Mouse (Mus musculus) intestine, embryonic 15.5 days (tissue): Measurements from ENCODE around the gene Zkscan5. TPM values are rescaled to one million over a fixed set of nuclear protein-coding genes. Genes with fewer than 3 reads are reported as not detected.
A peak's percentile ranks its signal among the peaks of the same experiment; 100 is the strongest.
"Not testable (repeated sequence)": the region's sequence is repeated elsewhere in the genome, so short reads cannot be mapped to it uniquely, and the experiment has no call there.

ENCODE experiments used
- ATAC-seq: fragments of 200-750 bp; cut with Nextera tagmentation; 2 replicates; pipeline ENCODE4 v1.8.0; 2017; ENCODE audit warnings: moderate TSS enrichment, moderate library complexity
- H3K27ac ChIP-seq: fragments of 300-500 bp; sonication (generic); 2 replicates; pipeline ENCODE4 v1.5.1; 2015; ENCODE audit warnings: mild to moderate bottlenecking, inconsistent platforms
- H3K27me3 ChIP-seq: fragments of 300-500 bp; sonication (generic); replicated peaks from 2 replicates; pipeline ENCODE4 v1.6.1; 2015; ENCODE audit warnings: inconsistent platforms
- H3K36me3 ChIP-seq: fragments of 300-500 bp; sonication (generic); 2 replicates; pipeline ENCODE4 v1.6.1; 2015; ENCODE audit warnings: inconsistent platforms
- H3K4me1 ChIP-seq: fragments of 300-500 bp; sonication (generic); replicated peaks from 2 replicates; pipeline ENCODE4 v1.6.1; 2015; ENCODE audit warnings: inconsistent platforms
- H3K4me2 ChIP-seq: fragments of 300-500 bp; sonication (generic); replicated peaks from 2 replicates; pipeline ENCODE4 v1.6.1; 2015; ENCODE audit warnings: mild to moderate bottlenecking, inconsistent platforms
- H3K4me3 ChIP-seq: fragments of 300-500 bp; sonication (generic); replicated peaks from 2 replicates; pipeline ENCODE4 v1.5.1; 2015; ENCODE audit warnings: inconsistent platforms
- H3K9ac ChIP-seq: fragments of 300-500 bp; sonication (generic); 2 replicates; pipeline ENCODE4 v1.6.1; 2015; ENCODE audit warnings: inconsistent platforms
- H3K9me3 ChIP-seq: fragments of 300-500 bp; sonication (generic); 2 replicates; pipeline ENCODE4 v1.6.1; 2016; ENCODE audit warnings: inconsistent platforms
- WGBS: fragments of 180-500 bp; shearing (Covaris S2); methylation state at CpG from one replicate; pipeline ENCODE4 v1.1.7; 2015; 5-methylcytosine and 5-hydroxymethylcytosine counted together
- polyA plus RNA-seq: library from polyadenylated mRNA; unstranded; fragments of >200 nt; fragmentation: Nextera tagmentation; extraction: Ambion mirVana; gene quantifications from 2 replicates; pipeline ENCODE4 v1.2.1, GENCODE M21; 2015

Zkscan5 gene
- polyA plus RNA-seq, 1 experiment from 2014 or later: 10.3 TPM

DNA sequence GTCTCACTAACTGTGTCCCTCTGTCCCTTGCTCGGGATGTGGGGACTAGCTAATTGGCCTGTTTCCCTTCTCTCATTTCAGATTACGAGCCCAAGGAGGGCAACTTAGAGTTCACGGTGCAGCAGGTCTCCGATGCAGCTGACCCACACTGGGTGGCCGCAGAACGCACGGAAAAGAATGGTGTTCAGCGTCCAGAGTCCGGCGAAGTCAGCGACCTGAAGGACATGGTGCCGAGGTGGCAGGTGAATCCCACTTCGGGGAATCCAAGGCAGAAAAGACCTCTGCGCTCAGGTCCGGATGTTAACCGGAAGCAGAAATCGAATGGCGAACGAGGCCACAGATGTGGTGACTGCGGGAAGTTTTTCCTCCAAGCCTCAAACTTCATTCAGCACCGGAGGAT, 13.8 kb downstream of the Zkscan5 start:
- Histone ChIP-seq H3K4me1 (no peaks in the 10 kb centered on the region), H3K4me2 (no peak overlapping the region), H3K9me3 (no peaks in the 10 kb centered on the region), H3K27ac (no peak overlapping the region), H3K27me3 (no peaks in the 10 kb centered on the region), H3K4me3 (no peak overlapping the region), H3K36me3 (peaks cover 20% of the 10 kb centered on the region), H3K9ac (no peak overlapping the region)
- no peak for ATAC-seq
- WGBS: 96% methylated on average over 21 of the region's 21 CpGs

DNA sequence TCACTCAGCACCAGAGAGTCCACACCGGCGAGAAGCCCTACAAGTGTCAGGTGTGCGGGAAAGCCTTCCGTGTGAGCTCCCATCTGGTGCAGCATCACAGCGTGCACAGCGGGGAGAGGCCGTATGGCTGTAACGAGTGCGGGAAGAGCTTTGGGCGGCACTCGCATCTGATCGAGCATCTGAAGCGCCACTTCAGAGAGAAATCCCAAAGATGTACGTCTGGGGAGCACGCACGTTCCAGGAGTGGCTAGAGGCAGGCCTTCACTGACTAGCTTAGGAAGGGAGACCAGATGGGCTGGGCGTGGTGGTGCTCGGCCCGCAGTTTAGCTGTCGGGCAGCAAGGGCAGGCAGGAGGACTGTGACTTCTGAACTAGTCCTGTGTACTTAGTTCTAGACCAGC, 14.3 kb downstream of the Zkscan5 start:
- Histone ChIP-seq H3K36me3 (peaks cover 20% of the 10 kb centered on the region), H3K27ac (no peak overlapping the region), H3K4me1 (no peaks in the 10 kb centered on the region), H3K4me3 (no peak overlapping the region), H3K9ac (no peak overlapping the region), H3K9me3 (no peaks in the 10 kb centered on the region), H3K4me2 (no peak overlapping the region), H3K27me3 (no peaks in the 10 kb centered on the region)
- ATAC-seq: no peak
- 93% methylated on average over 20 of the region's 20 CpGs for WGBS

DNA sequence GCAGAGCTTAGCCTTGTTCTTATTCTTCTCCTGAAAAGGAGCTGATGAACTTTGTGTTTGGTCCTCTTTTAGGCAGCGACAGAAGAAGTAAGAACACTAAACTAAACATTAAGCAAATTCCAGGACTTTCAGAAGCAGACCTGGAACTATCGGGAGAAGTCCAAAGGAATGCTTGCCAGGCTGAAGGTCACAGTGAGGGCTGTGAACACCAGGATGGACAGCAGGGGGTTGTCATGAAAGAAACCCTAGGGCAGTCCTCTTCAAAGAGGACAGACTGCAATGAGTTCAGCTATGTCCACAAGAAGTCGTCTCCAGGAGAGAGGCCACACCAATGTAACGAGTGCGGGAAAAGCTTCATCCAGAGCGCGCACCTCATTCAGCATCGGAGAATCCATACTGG, 15.6 kb downstream of the Zkscan5 start:
- Histone ChIP-seq H3K4me1 (no peaks in the 10 kb centered on the region), H3K36me3 (peaks cover 20% of the 10 kb centered on the region), H3K27me3 (no peaks in the 10 kb centered on the region), H3K27ac (no peak overlapping the region), H3K9me3 (no peaks in the 10 kb centered on the region), H3K9ac (no peak overlapping the region), H3K4me2 (no peak overlapping the region), H3K4me3 (no peak overlapping the region)
- WGBS: 94% methylated on average over 8 of the region's 8 CpGs
- ATAC-seq: no peak

DNA sequence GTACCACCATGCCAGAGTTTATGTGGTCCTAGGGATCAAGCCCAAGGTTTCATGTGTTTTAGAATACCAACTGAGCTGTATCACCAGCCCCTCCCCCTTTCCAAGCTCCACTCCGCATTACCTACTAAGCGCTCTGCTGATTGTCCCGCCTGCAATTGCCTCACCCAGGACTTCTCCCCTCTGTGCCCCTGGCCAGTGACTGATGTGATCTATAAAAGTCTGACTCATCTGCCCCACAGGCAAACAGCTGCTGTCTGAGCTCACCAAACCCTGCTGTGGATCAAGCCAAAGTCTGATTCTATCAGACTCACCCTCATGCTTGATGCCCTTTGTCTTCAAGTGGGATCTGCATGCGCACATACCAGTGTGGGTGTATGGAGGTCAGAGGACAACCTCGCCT, 18.5 kb downstream of the Zkscan5 start:
- Histone ChIP-seq H3K9me3 (no peaks in the 10 kb centered on the region), H3K4me2 (no peak overlapping the region), H3K4me1 (no peaks in the 10 kb centered on the region), H3K27ac (no peak overlapping the region), H3K27me3 (no peaks in the 10 kb centered on the region), H3K9ac (no peak overlapping the region), H3K36me3 (peaks cover 20% of the 10 kb centered on the region), H3K4me3 (no peak overlapping the region)
- ATAC-seq: peak; percentile 91
- 66% methylated on average over 5 of the region's 5 CpGs for WGBS

DNA sequence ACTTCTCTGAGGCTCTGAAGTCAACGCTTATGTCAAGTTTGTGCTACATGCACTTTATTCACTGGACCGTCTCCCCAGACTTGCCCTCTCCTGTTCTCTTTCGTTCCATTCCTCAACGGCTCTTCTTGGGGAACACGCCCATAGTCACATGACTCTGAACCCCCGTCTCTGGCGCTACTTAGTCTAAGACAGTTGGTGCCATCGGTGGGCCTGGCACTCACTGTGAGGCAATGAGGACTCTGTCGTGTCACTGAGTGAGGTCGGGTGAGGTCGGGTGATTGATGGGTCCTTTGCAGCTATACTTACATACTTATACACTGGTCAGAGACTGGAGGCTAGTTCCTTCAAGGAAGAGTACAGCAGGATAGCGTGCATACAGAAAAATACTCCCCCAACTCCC, 19.0 kb downstream of the Zkscan5 start:
- Histone ChIP-seq H3K4me3 (no peak overlapping the region), H3K27me3 (no peaks in the 10 kb centered on the region), H3K4me2 (no peak overlapping the region), H3K4me1 (no peaks in the 10 kb centered on the region), H3K27ac (no peak overlapping the region), H3K9ac (no peak overlapping the region), H3K36me3 (peaks cover 20% of the 10 kb centered on the region), H3K9me3 (no peaks in the 10 kb centered on the region)
- ATAC-seq: peak; percentile 26
- 78% methylated on average over 12 of the region's 12 CpGs for WGBS

DNA sequence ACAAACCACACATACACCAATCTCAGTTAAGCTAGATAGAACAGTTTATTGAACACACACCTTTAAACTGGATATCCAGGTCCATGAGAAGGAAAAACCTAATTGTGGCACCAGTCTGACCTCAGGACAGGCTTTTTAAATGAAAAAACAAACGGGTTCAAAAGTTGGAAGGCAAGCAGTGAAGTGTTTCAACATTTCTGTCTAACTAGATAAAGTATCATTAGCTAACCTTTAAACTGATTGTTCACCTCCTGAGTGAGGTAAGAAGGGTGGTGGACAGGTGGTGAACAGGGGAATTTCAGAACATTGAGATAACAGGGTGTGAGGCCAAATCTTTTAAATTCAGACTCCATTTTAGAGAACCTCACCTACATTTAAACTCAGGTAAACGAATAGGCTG, 22.1 kb downstream of the Zkscan5 start:
- H3K36me3 ChIP-seq: 0 out of 2 replicates have a peak, but pooled peaks cover 3% of the 10 kb centered on the region
- H3K27ac ChIP-seq: no peak overlapping the region
- H3K4me3 ChIP-seq: no peak overlapping the region
- no peak for ATAC-seq
- no peak overlapping the region for H3K9ac ChIP-seq
- H3K27me3 ChIP-seq: no peaks in the 10 kb centered on the region
- H3K4me2 ChIP-seq: no peak overlapping the region
- 48% methylated on average over 2 of the region's 2 CpGs for whole genome bisulfite sequencing
- no peaks in the 10 kb centered on the region; the same call in 1 of the 2 replicates for H3K4me1 ChIP-seq
- H3K9me3 ChIP-seq: no peaks in the 10 kb centered on the region

DNA sequence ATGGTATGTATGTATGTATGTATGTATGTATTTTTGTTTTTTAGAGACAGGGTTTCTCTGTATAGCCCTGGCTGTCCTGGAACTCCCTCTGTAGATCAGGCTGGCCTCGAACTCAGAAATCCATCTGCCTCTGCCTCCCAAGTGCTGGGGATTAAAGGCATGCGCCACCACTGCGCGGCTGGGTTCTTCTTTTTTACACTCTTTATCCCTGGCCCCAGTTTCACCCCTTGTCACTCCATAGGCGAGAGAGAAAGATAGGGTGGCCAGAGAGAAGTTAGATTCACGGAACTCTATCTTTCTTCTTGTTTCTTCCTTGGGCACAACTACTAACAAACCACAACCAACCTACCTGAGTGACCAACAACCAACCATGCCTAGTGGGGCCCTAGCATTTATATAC, 24.9 kb downstream of the Zkscan5 start:
- H3K9me3 ChIP-seq, H3K4me1 ChIP-seq, H3K36me3 ChIP-seq, H3K9ac ChIP-seq, ATAC-seq, H3K27ac ChIP-seq, H3K27me3 ChIP-seq, H3K4me3 ChIP-seq, H3K4me2 ChIP-seq: not testable (repeated sequence)
- WGBS: 86% methylated on average over 6 of the region's 6 CpGs

DNA sequence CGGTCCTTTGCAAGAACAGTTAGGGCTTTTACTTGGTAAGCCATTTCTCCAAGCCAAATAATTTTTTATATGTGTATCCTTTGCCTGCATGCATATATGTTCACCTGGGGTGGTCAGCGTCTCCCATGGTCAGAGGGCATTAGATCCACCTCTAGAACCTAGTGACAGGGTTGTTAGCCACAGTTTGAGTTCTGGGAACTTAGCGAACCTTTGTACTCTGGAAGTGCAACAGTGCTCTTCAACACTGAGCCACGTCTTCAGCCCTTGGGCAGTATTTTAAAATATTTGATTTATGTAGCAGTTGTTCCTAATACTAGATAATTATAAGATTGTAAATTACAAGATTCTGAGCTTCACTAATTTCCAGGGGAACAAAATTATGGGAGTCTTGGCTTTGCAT, 26.3 kb downstream of the Zkscan5 start:
- peaks cover 4% of the 10 kb centered on the region for H3K36me3 ChIP-seq
- H3K4me1 ChIP-seq: peaks cover 6% of the 10 kb centered on the region; the same call in 1 of the 2 replicates
- ATAC-seq: no peak
- H3K4me3 ChIP-seq: no peak overlapping the region
- H3K9me3 ChIP-seq: no peaks in the 10 kb centered on the region
- H3K27me3 ChIP-seq: no peaks in the 10 kb centered on the region
- WGBS: 79% methylated on average over 4 of the region's 4 CpGs
- H3K27ac ChIP-seq: no peak overlapping the region; the same call in 1 of the 2 replicates
- peak overlapping the region; percentile 69 for H3K4me2 ChIP-seq
- no peak overlapping the region for H3K9ac ChIP-seq

DNA sequence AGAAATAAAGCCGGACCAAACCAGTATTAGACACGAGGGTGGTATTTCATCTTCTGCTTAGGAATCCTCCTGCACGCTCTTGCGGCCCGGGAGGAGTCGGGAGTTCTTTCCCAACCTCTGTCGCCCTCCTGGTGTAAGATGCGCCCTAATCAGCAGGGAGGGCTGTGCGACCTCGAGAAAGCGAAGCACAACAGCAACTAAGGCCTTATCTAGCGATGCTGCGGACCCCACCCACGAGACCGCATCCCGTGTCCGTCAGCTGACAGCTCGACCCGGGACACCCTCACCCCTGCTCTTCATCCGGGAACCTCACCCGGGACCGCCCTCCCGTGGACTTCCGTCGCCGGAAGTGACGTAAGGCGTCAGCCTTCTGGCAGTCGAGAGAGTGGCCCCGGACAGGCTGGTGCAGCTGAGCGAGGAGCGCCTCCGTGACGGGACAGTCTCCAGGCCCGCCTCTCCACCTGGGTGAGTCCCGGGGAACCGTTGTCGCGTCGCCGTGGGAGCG, 27.1 kb downstream of the Zkscan5 start, which contains the start of gene Zfp655:
TSS of gene Zfp655 (plus strand) at position 349 of the 505 bp plus-strand sequence.
- WGBS: 0% methylated on average over 42 of the region's 42 CpGs
- Histone ChIP-seq H3K27ac (peak within 1 kb of the TSS; percentile 91), H3K4me1 (peaks cover 6% of the 10 kb centered on the region; the same call in 1 of the 2 replicates), H3K9me3 (no peaks in the 10 kb centered on the region), H3K4me2 (peak within 1 kb of the TSS; percentile 69), H3K9ac (peak within 1 kb of the TSS; percentile 96), H3K27me3 (no peaks in the 10 kb centered on the region), H3K4me3 (peak within 1 kb of the TSS; percentile 93), H3K36me3 (peaks cover 4% of the 10 kb centered on the region)
- ATAC-seq: peak; percentile 98

DNA sequence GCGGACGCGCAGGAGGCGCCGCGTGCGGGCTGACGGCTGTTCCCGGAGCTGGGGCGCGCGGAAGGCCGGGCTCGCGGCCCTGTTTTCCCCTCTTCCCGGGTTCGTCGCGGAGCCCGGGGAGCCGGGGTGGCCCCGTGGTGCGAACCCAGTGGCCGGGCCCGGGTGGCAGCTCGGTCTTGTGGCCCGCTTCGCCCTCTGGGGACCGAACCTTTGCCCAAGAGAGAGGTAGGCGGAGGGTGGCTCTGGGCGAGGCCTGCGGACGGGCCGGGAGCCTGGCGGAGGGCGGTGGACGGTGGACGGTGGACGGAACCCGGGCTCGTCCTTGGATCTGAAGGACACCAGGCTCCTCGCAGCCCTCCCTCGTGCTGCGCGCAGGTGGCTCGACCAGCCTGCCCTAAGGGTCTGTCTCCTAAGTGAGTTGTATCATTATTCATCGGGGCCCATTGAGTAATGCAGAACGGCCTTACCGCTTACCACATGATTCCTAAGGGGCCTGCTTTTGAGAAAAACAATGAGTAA, 27.6 kb downstream of the Zkscan5 start:
- Histone ChIP-seq H3K9ac (peak overlapping the region; percentile 96), H3K27ac (peak overlapping the region; percentile 91), H3K4me2 (peak overlapping the region; percentile 69), H3K4me1 (peaks cover 6% of the 10 kb centered on the region; the same call in 1 of the 2 replicates), H3K4me3 (peak overlapping the region; percentile 93), H3K9me3 (no peaks in the 10 kb centered on the region), H3K27me3 (no peaks in the 10 kb centered on the region), H3K36me3 (peaks cover 4% of the 10 kb centered on the region)
- peak; percentile 77 for ATAC-seq
- WGBS: under 1% methylated on average over 48 of the region's 49 CpGs

DNA sequence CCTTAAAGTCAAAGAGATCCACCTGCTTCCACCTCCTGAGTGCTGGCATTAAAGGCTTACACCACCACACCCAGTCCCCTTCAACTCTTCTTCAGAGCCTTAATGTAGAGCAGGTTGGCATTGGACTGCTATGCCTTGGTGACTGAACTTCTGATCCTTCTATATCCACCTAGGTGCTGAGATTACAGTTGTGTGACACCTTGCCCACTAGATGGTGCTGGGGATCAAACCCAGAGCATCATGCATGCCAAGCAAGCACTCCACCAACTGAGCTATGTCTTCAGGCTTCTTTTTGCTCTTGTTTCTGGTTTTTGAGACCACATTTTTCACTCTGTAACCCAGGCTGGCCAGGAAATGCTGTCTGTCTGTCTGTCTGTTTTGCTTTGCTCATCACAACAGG, 30.3 kb downstream of the Zkscan5 start:
- no peak for ATAC-seq
- H3K36me3 ChIP-seq: peaks cover 13% of the 10 kb centered on the region
- H3K4me2 ChIP-seq: no peak overlapping the region

DNA sequence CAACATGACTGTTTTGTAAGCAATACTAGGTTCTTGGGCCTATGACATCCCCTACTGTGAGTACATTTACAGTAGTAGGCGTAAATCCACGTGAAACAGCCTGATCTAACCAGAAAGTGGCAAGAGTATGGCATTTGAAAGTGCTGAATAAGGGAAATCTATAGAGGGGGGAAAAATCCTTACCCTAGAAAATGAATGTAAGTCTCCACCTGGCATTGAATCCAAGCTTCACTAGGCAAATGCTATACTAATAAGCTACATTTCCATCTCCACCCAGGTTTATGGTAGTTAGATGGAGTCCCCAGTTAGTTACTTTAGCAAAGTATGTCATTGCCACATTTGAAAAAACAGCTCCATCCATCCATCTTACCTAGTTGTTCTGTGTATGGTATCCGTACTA, 45.2 kb downstream of the Zkscan5 start:
- H3K36me3 ChIP-seq: peaks cover 19% of the 10 kb centered on the region
- H3K27me3 ChIP-seq: no peaks in the 10 kb centered on the region
- no peaks in the 10 kb centered on the region for H3K4me1 ChIP-seq
- H3K9me3 ChIP-seq: no peaks in the 10 kb centered on the region
- no peak overlapping the region for H3K27ac ChIP-seq
- H3K4me3 ChIP-seq: no peak overlapping the region
- no peak for ATAC-seq
- 93% methylated on average over 3 of the region's 3 CpGs for WGBS
- H3K4me2 ChIP-seq: no peak overlapping the region
- H3K9ac ChIP-seq: no peak overlapping the region

More for the DNA sequence above, 30.3 kb downstream of the Zkscan5 start:
- H3K9ac ChIP-seq: no peak overlapping the region
- no peak overlapping the region for H3K4me3 ChIP-seq
- H3K27me3 ChIP-seq: no peaks in the 10 kb centered on the region
- H3K27ac ChIP-seq: no peak overlapping the region
- no peaks in the 10 kb centered on the region for H3K9me3 ChIP-seq
- H3K4me1 ChIP-seq: peaks cover 6% of the 10 kb centered on the region; the same call in 1 of the 2 replicates
